Mouse (Mus musculus) forebrain, embryonic 12.5 days (tissue): ENCODE measurements at regions not wholly inside any gene's neighbourhood (a gene's known extent, or its start where the extent isn't known, plus 50 kb on each side); places are given as distances from the start of the nearest gene placed in this dataset.

Experiments used
- ATAC-seq: fragments of 200-750 bp; cut with Nextera tagmentation; 2 replicates; pipeline ENCODE4 v1.8.0; 2017; ENCODE audit warnings: moderate TSS enrichment; ENCODE audit not compliant: low FRiP score
- H3K27ac ChIP-seq: fragments of 300-500 bp; sonication (generic); 2 replicates; pipeline ENCODE4 v1.5.1; 2016; ENCODE audit warnings: mild to moderate bottlenecking
- H3K27me3 ChIP-seq: fragments of 300-500 bp; sonication (generic); 2 replicates; pipeline ENCODE4 v1.6.1; 2016; ENCODE audit warnings: mild to moderate bottlenecking
- H3K36me3 ChIP-seq: fragments of 300-500 bp; sonication (generic); replicated peaks from 2 replicates; pipeline ENCODE4 v1.6.1; 2016; ENCODE audit warnings: mild to moderate bottlenecking
- H3K4me1 ChIP-seq: fragments of 300-500 bp; sonication (generic); 2 replicates; pipeline ENCODE4 v1.6.1; 2016
- H3K4me2 ChIP-seq: fragments of 300-500 bp; sonication (generic); 2 replicates; pipeline ENCODE4 v1.6.1; 2016; ENCODE audit warnings: mild to moderate bottlenecking, moderate library complexity
- H3K4me3 ChIP-seq: fragments of 300-500 bp; sonication (generic); replicated peaks from 2 replicates; pipeline ENCODE4 v1.5.1; 2016; ENCODE audit warnings: mild to moderate bottlenecking
- H3K9ac ChIP-seq: fragments of 300-500 bp; sonication (generic); 2 replicates; pipeline ENCODE4 v1.6.1; 2016; ENCODE audit warnings: mild to moderate bottlenecking
- H3K9me3 ChIP-seq: fragments of 300-500 bp; sonication (generic); 2 replicates; pipeline ENCODE4 v1.6.1; 2016
- WGBS: fragments of 180-500 bp; shearing (Covaris S2); methylation state at CpG from one replicate; pipeline ENCODE4 v1.1.7; 2016; 5-methylcytosine and 5-hydroxymethylcytosine counted together

DNA sequence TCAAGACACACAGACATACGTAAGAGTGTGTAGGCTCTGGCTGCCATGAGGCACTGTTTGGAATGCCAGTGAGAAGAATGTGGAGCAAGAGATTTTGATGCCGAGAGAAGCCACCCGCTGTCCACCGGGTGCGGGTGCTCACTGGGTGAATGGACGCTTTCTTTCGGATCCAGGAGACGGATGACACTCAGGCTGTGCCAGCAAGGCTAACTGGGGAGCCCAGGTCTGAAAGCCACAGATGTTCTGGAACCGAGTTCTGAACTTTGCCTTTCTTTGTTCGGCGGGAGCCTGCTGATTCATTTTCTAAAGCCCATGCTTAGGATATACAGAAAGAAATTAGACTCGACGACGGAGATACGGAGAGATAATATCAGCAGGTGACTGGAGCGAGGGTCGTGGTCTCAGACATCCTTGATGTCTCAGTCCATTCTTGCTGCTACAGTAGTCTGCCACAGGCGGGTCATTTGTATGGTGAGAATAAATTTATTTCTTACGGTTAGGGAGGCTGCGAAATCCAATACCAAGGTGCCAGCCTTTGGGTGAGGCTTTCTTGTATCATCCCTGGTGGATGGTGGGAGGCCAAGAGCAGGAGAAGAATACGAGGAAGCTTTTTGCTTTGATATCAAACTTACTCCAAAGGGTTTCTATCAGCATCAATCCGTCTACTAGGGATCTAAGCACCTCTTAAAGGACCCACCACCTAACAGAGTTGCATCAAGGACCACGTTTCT is 80.4 kb upstream of the Cpm start:
- no peaks in the 10 kb centered on the region for H3K27me3 ChIP-seq
- H3K9me3 ChIP-seq, result no peaks in the 10 kb centered on the region
- no peak overlapping the region for H3K4me2 ChIP-seq
- 91% methylated on average over 23 of the region's 23 CpGs for WGBS
- H3K36me3 ChIP-seq, result no peaks in the 10 kb centered on the region
- 0 out of 2 replicates have a peak, but pooled peaks cover 4% of the 10 kb centered on the region for H3K4me1 ChIP-seq
- H3K4me3 ChIP-seq, result no peak overlapping the region
- H3K9ac ChIP-seq, result no peak overlapping the region
- no peak for ATAC-seq
- H3K27ac ChIP-seq, result no peak overlapping the region

DNA sequence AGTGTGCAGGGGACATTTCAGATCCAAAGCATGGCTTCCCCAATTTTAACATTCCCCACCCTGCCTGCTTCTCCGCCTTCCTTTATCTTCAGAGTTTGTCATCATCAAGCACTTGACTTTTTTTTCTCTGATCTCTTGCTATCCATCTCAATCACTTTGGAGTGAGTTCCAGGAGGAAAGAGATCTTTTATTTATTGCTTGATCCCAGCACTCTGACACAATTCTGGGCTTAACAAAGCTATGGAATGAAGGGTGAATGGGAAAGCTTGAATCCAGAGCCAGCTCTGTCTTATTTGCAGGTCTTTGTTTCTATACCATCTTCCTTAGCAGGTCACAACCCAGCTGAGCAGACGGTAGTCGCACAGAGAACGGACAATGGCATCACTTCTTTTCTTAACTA is 81.0 kb upstream of the Cpm start:
- ATAC-seq, result no peak
- no peak overlapping the region for H3K4me3 ChIP-seq
- no peak overlapping the region for H3K9ac ChIP-seq
- no peak overlapping the region for H3K27ac ChIP-seq
- no peaks in the 10 kb centered on the region for H3K9me3 ChIP-seq
- H3K27me3 ChIP-seq, result no peaks in the 10 kb centered on the region
- H3K36me3 ChIP-seq, result no peaks in the 10 kb centered on the region
- no peak overlapping the region for H3K4me2 ChIP-seq
- H3K4me1 ChIP-seq, result 0 out of 2 replicates have a peak, but pooled peaks cover 4% of the 10 kb centered on the region
- WGBS, result 93% methylated on average over 4 of the region's 4 CpGs

DNA sequence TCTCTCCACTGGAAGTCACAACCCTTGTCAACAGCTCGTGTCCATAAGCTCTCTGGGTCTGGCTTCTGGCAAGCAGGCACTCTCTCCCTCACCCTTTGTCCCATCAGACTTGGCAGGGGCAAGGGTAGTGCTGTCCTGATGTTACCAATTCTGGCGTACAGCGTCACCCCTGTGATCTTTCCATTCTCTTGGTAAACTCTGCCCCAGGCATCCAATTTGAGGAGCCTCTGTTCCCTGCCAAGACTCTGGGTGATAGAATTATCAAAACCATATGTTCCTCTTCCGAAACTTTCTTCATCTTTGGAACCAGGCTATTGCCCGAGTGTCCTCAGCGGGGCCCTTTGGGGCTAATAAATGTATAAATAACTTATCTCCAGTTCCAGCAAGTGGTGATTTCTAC is 82.0 kb upstream of the Cpm start:
- Histone ChIP-seq H3K4me1 (0 out of 2 replicates have a peak, but pooled peaks cover 4% of the 10 kb centered on the region), H3K4me3 (no peak overlapping the region), H3K4me2 (no peak overlapping the region), H3K9me3 (no peaks in the 10 kb centered on the region), H3K9ac (no peak overlapping the region), H3K27me3 (no peaks in the 10 kb centered on the region), H3K27ac (no peak overlapping the region), H3K36me3 (no peaks in the 10 kb centered on the region)
- WGBS, result 79% methylated on average over 6 of the region's 6 CpGs
- ATAC-seq, result no peak

GRCm38 (mm10) chr10:117545842-117546631 is 83.3 kb upstream of the Cpm start:
- Histone ChIP-seq H3K4me3 (no peak overlapping the region), H3K9ac (no peak overlapping the region), H3K4me1 (0 out of 2 replicates have a peak, but pooled peaks cover 4% of the 10 kb centered on the region), H3K36me3 (no peaks in the 10 kb centered on the region), H3K4me2 (no peak overlapping the region), H3K9me3 (no peaks in the 10 kb centered on the region), H3K27me3 (no peaks in the 10 kb centered on the region), H3K27ac (no peak overlapping the region)
- 83% methylated on average over 5 of the region's 5 CpGs for WGBS
- no peak for ATAC-seq

DNA sequence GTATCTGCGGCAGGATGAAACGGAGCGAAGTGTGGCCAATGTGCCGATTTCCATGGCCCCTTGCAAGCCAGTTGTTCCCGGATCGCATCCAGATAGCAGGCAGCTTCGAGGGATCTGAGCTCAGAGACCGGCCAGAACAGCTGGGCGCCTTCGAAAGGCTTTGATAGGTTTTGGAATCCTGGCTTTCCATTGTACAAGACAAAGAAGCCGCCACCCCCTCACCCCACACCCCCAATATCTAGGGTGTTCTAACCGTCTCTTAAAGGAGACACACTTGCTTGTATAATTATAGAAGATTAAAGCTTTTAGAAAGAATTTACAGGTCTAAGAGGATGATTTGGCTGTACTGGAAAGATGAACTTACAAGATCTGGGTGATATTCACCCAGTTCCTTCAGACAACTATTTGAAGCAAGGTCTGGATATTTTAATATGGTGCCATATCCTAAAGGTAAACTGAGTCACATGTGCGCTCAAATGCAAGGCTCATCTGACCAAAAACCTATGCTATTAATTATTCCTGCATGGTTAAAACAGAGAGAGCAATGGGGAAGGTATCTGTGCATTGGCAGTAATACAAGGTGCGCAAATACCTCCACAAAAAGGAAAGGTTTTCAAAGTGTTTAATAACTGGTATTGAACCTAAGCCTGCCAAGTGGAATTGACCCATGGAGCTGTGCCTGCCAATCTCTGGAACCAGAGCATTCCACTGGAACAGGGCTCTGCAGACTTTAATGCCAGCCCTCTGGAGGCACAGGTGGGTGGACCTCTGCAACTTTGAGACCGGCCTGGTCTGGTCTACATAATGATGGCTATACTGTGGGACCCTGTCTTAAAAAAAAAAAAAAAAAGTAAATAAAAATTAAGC is 84.4 kb upstream of the Cpm start:
- Histone ChIP-seq H3K27me3 (no peaks in the 10 kb centered on the region), H3K27ac (no peak overlapping the region), H3K4me3 (no peak overlapping the region), H3K9ac (no peak overlapping the region), H3K36me3 (no peaks in the 10 kb centered on the region), H3K9me3 (no peaks in the 10 kb centered on the region), H3K4me2 (no peak overlapping the region), H3K4me1 (0 out of 2 replicates have a peak, but pooled peaks cover 4% of the 10 kb centered on the region)
- WGBS, result 43% methylated on average over 15 of the region's 15 CpGs
- no peak for ATAC-seq

GRCm38 (mm10) chr10:117543995-117544679 is 85.2 kb upstream of the Cpm start:
- no peak overlapping the region for H3K4me3 ChIP-seq
- H3K9me3 ChIP-seq, result no peaks in the 10 kb centered on the region
- no peak overlapping the region for H3K27ac ChIP-seq
- H3K4me1 ChIP-seq, result 0 out of 2 replicates have a peak, but pooled peaks cover 4% of the 10 kb centered on the region
- no peak overlapping the region for H3K9ac ChIP-seq
- no peaks in the 10 kb centered on the region for H3K27me3 ChIP-seq
- no peak overlapping the region for H3K4me2 ChIP-seq
- no peaks in the 10 kb centered on the region for H3K36me3 ChIP-seq
- WGBS, result 84% methylated on average over 13 of the region's 13 CpGs
- no peak for ATAC-seq

DNA sequence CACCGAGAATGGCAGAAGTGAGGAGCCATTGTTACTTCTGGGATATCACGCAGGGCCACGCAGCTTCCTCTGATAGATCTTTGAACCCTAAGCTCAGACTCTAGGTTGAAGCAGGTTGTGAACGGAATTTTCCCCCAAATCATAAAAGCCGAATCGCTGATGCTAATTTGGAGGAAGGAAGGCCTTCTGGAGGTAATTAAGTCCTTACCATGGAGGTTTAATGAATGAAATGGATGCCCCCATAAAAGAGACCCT is 85.7 kb upstream of the Cpm start:
- Histone ChIP-seq H3K4me1 (0 out of 2 replicates have a peak, but pooled peaks cover 4% of the 10 kb centered on the region), H3K4me3 (no peak overlapping the region), H3K9ac (no peak overlapping the region), H3K27me3 (no peaks in the 10 kb centered on the region), H3K9me3 (no peaks in the 10 kb centered on the region), H3K4me2 (no peak overlapping the region), H3K36me3 (no peaks in the 10 kb centered on the region), H3K27ac (no peak overlapping the region)
- no peak for ATAC-seq
- WGBS, result 91% methylated on average over 6 of the region's 6 CpGs

GRCm38 (mm10) chr10:117542886-117543695 is 86.2 kb upstream of the Cpm start:
- H3K9ac ChIP-seq, result no peak overlapping the region
- no peaks in the 10 kb centered on the region for H3K36me3 ChIP-seq
- 0 out of 2 replicates have a peak, but pooled peaks cover 4% of the 10 kb centered on the region for H3K4me1 ChIP-seq
- H3K4me2 ChIP-seq, result no peak overlapping the region
- no peaks in the 10 kb centered on the region for H3K9me3 ChIP-seq
- no peak overlapping the region for H3K4me3 ChIP-seq
- no peak for ATAC-seq
- WGBS, result 80% methylated on average over 5 of the region's 5 CpGs
- no peaks in the 10 kb centered on the region for H3K27me3 ChIP-seq
- no peak overlapping the region for H3K27ac ChIP-seq

- Histone ChIP-seq H3K9me3 (no peaks in the 10 kb centered on the region), H3K27me3 (no peaks in the 10 kb centered on the region), H3K4me1 (0 out of 2 replicates have a peak, but pooled peaks cover 4% of the 10 kb centered on the region), H3K27ac (no peak overlapping the region), H3K4me3 (no peak overlapping the region), H3K9ac (no peak overlapping the region), H3K36me3 (no peaks in the 10 kb centered on the region), H3K4me2 (no peak overlapping the region)
- no peak for ATAC-seq
- 79% methylated on average over 5 of the region's 5 CpGs for WGBS
Observed at GRCm38 (mm10) chr10:117542351-117542750, 86.9 kb upstream of the Cpm start.

DNA sequence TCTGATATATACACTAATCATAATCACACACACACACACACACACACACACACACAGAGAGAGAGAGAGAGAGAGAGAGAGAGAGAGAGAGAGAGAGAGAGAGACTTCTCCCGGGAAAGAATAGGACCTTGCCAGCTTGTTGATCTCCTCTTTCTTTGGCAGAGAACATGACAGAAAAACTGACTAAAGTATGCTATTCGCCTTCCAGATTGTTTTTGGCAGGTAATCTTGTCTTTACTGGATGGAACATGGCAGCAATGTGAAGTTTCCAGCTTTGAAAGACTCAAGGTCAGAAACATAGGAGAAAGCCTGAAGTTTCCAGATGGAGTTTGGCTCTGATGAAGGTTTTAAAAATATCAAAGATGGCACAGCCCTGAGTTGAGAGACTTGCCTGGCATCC is 87.8 kb upstream of the Cpm start:
- Histone ChIP-seq H3K4me3 (no peak overlapping the region), H3K9me3 (no peaks in the 10 kb centered on the region), H3K36me3 (no peaks in the 10 kb centered on the region), H3K9ac (no peak overlapping the region), H3K27ac (no peak overlapping the region), H3K4me2 (no peak overlapping the region), H3K27me3 (no peaks in the 10 kb centered on the region), H3K4me1 (0 out of 2 replicates have a peak, but pooled peaks cover 4% of the 10 kb centered on the region)
- ATAC-seq, result no peak
- WGBS, result 78% methylated on average over 2 of the region's 2 CpGs

GRCm38 (mm10) chr10:117540747-117541398 is 88.4 kb upstream of the Cpm start:
- Histone ChIP-seq H3K4me3 (no peak overlapping the region), H3K4me1 (0 out of 2 replicates have a peak, but pooled peaks cover 4% of the 10 kb centered on the region), H3K4me2 (no peak overlapping the region), H3K9ac (no peak overlapping the region), H3K27me3 (no peaks in the 10 kb centered on the region), H3K9me3 (no peaks in the 10 kb centered on the region), H3K36me3 (no peaks in the 10 kb centered on the region), H3K27ac (no peak overlapping the region)
- no peak for ATAC-seq
- WGBS, result 98% methylated on average over 2 of the region's 2 CpGs
